Mouse (Mus musculus) liver, adult 2 months (tissue): ENCODE results near the gene Apoc3. TPM values are rescaled to one million over a fixed set of nuclear protein-coding genes. Genes with fewer than 3 reads are reported as not detected.

Experiments used
- DNase-seq: peaks from one replicate; pipeline ENCODE4 v3.0.0-alpha.2; 2011; ENCODE audit warnings: low read depth, low spot score; ENCODE audit errors: extremely low read depth
- H3K27ac ChIP-seq: fragments of 200-500 bp; replicated peaks from 2 replicates; pipeline ENCODE4 v1.5.1; 2012; ENCODE audit warnings: low read depth, mild to moderate bottlenecking, control low read depth, inconsistent platforms, low read length; ENCODE audit not compliant: insufficient read depth
- H3K27me3 ChIP-seq: fragments of 200-500 bp; 2 replicates; pipeline ENCODE4 v1.6.1; 2012; ENCODE audit warnings: mild to moderate bottlenecking, moderate library complexity, low read length, inconsistent platforms; ENCODE audit not compliant: control insufficient read depth, insufficient read depth
- H3K36me3 ChIP-seq: fragments of 200-500 bp; 2 replicates; pipeline ENCODE4 v1.6.1; 2012; ENCODE audit warnings: low read length, inconsistent platforms; ENCODE audit not compliant: control insufficient read depth, insufficient read depth
- H3K4me1 ChIP-seq: fragments of 200-500 bp; 2 replicates; pipeline ENCODE4 v1.6.1; 2011; ENCODE audit warnings: low read length; ENCODE audit not compliant: control insufficient read depth, insufficient read depth
- H3K4me3 ChIP-seq: fragments of 200-500 bp; 2 replicates; pipeline ENCODE4 v1.5.1; 2011; ENCODE audit warnings: low read depth, mild to moderate bottlenecking, control low read depth, low read length, moderate library complexity; ENCODE audit not compliant: insufficient read depth
- H3K79me2 ChIP-seq: fragments of 200-500 bp; 2 replicates; pipeline ENCODE4 v1.6.1; 2012; ENCODE audit warnings: inconsistent platforms, mild to moderate bottlenecking, low read length, moderate library complexity; ENCODE audit not compliant: control insufficient read depth, insufficient read depth
- H3K9ac ChIP-seq: fragments of 200-500 bp; 2 replicates; pipeline ENCODE4 v1.6.1; 2012; ENCODE audit warnings: low read depth, mild to moderate bottlenecking, control low read depth, inconsistent platforms, low read length
- CTCF ChIP-seq: fragments of 200-500 bp; IDR thresholded peaks from 2 replicates; pipeline ENCODE4 v1.5.1; 2011; ENCODE audit warnings: low read depth, low read length, control low read depth
- POLR2A ChIP-seq: fragments of 200-500 bp; IDR thresholded peaks from 2 replicates; pipeline ENCODE4 v1.6.1; 2011; ENCODE audit warnings: low read length, control low read depth; ENCODE audit not compliant: insufficient read depth; ENCODE audit errors: extremely low read depth
- WGBS: fragments of 180-500 bp; shearing (Covaris S2); methylation state at CpG from one replicate; pipeline ENCODE4 v1.1.7; 2018; 5-methylcytosine and 5-hydroxymethylcytosine counted together
- polyA plus RNA-seq: library from polyadenylated mRNA; depleted of rRNA; stranded (reverse); fragments of >200 nt; gene quantifications from 2 replicates; pipeline ENCODE4 v1.2.3, GENCODE M21; 2012; rRNA removed
- total RNA-seq: library from RNA; depleted of rRNA; stranded (reverse); fragments of >200 nt; gene quantifications from 2 replicates; pipeline ENCODE4 v1.2.3, GENCODE M21; 2014; rRNA removed

Apoc3 gene
- total and polyA plus RNA-seq, 2 experiments, result 2,319 to 8,710 TPM

- Histone ChIP-seq H3K4me3 (no peak overlapping the region), H3K79me2 (peaks cover 4% of the 10 kb centered on the region; the same call in 1 of the 2 replicates), H3K27me3 (no peaks in the 10 kb centered on the region), H3K9ac (no peak overlapping the region), H3K4me1 (0 out of 2 replicates have a peak, but pooled peaks cover 1% of the 10 kb centered on the region), H3K27ac (peak overlapping the region; percentile 49), H3K36me3 (peaks cover 5% of the 10 kb centered on the region; the same call in 1 of the 2 replicates)
- WGBS, result 71% methylated on average over 5 of the region's 5 CpGs
- no peak for DNase-seq
- TF ChIP-seq CTCF (no peak), POLR2A (no peak)
These were observed 50.9 kb downstream of the Apoc3 start for GRCm38 (mm10) chr9:46184542-46184941.

Other genes starting within 250 kb of the Apoc3 start
- gene Pafah1b2, start 222.9 kb downstream of the Apoc3 start, total RNA-seq, result 14.6 and 14.8 TPM in 2 replicates
- gene Pafah1b2, start 222.9 kb downstream of the Apoc3 start, polyA plus RNA-seq, result 12.0 and 14.2 TPM in 2 replicates
- gene Sik3, start 222.8 kb downstream of the Apoc3 start, total RNA-seq, result 14.1 and 17.3 TPM in 2 replicates
- gene Sik3, start 222.8 kb downstream of the Apoc3 start, polyA plus RNA-seq, result 14.9 and 16.5 TPM in 2 replicates
- 4,768 and 8,294 TPM in 2 replicates for gene Apoa1, start 7.1 kb downstream of the Apoc3 start, total RNA-seq
- 7,598 and 8,406 TPM in 2 replicates for gene Apoa1, start 7.1 kb downstream of the Apoc3 start, polyA plus RNA-seq
- 187 and 323 TPM in 2 replicates for gene Apoa4, start 5.1 kb upstream of the Apoc3 start, total RNA-seq
- gene Apoa4, start 5.1 kb upstream of the Apoc3 start, polyA plus RNA-seq, result 177 and 239 TPM in 2 replicates
- gene Apoa5, start 33.0 kb upstream of the Apoc3 start, total RNA-seq, result 771 and 1,014 TPM in 2 replicates
- 2,298 and 3,079 TPM in 2 replicates for gene Apoa5, start 33.0 kb upstream of the Apoc3 start, polyA plus RNA-seq
- gene Zpr1, start 37.4 kb upstream of the Apoc3 start, total RNA-seq, result 25.9 and 42.4 TPM in 2 replicates
- 19.5 and 23.0 TPM in 2 replicates for gene Zpr1, start 37.4 kb upstream of the Apoc3 start, polyA plus RNA-seq
- 2.6 and 3.0 TPM in 2 replicates for gene Bud13, start 47.4 kb upstream of the Apoc3 start, total RNA-seq
- gene Bud13, start 47.4 kb upstream of the Apoc3 start, polyA plus RNA-seq, result 3.2 and 3.6 TPM in 2 replicates
- gene 4931429L15Rik, start 84.3 kb upstream of the Apoc3 start, total RNA-seq, result not detected in 2 replicates
- not detected in 2 replicates for gene 4931429L15Rik, start 84.3 kb upstream of the Apoc3 start, polyA plus RNA-seq